Mouse (Mus musculus): Measurements from ENCODE around the gene Nlgn1. TPM values are rescaled to one million over a fixed set of nuclear protein-coding genes. Genes with fewer than 3 reads are reported as not detected.
A peak's percentile ranks its signal among the peaks of the same experiment; 100 is the strongest.

Gene Nlgn1
- polyA plus RNA-seq, 1 experiment from 2014 or later = 1.6 TPM

GRCm38 (mm10) chr3:25858384-25858783 lies 473.9 kb downstream of the Nlgn1 start:
- H3K4me3 ChIP-seq (replicated peaks; ENCODE audit: low read length) = no peak overlapping the region
- no peak overlapping the region for H3K4me2 ChIP-seq (ENCODE audit: low read depth, low read length)
- no peaks in the 10 kb centered on the region for H3K9me3 ChIP-seq (replicated peaks; ENCODE audit: control insufficient read depth, low read length)
- no peaks in the 10 kb centered on the region for H3K4me1 ChIP-seq (ENCODE audit: control insufficient read depth, insufficient read depth, low read length)
- ATAC-seq (ENCODE audit: insufficient read depth, low FRiP score) = no peak
- H3K27ac ChIP-seq (ENCODE audit: low read length) = no peak overlapping the region
- H3K27me3 ChIP-seq (ENCODE audit: control insufficient read depth, insufficient read depth, low read length) = no peaks in the 10 kb centered on the region
- no peaks in the 10 kb centered on the region for H3K36me3 ChIP-seq (ENCODE audit: control insufficient read depth, insufficient read depth, low read length)
- H3K9ac ChIP-seq (ENCODE audit: low read length) = no peak overlapping the region

GRCm38 (mm10) chr3:25844686-25845462 lies 487.4 kb downstream of the Nlgn1 start:
- H3K4me1 ChIP-seq (ENCODE audit: control insufficient read depth, insufficient read depth, low read length) = no peaks in the 10 kb centered on the region

GRCm38 (mm10) chr3:25830237-25830636 lies 502.0 kb downstream of the Nlgn1 start:
- Histone ChIP-seq H3K9me3 (replicated peaks; ENCODE audit: control insufficient read depth, low read length) (no peaks in the 10 kb centered on the region), H3K27ac (ENCODE audit: low read length) (no peak overlapping the region), H3K36me3 (ENCODE audit: control insufficient read depth, insufficient read depth, low read length) (no peaks in the 10 kb centered on the region), H3K27me3 (ENCODE audit: control insufficient read depth, insufficient read depth, low read length) (no peaks in the 10 kb centered on the region), H3K4me3 (replicated peaks; ENCODE audit: low read length) (no peak overlapping the region), H3K4me2 (ENCODE audit: low read depth, low read length) (no peak overlapping the region), H3K9ac (ENCODE audit: low read length) (no peak overlapping the region), H3K4me1 (ENCODE audit: control insufficient read depth, insufficient read depth, low read length) (no peaks in the 10 kb centered on the region)
- ATAC-seq (ENCODE audit: insufficient read depth, low FRiP score) = no peak
- WGBS = 75% methylated on average over 2 of the region's 2 CpGs

More at GRCm38 (mm10) chr3:25844686-25845462, 487.4 kb downstream of the Nlgn1 start:
- H3K27ac ChIP-seq (ENCODE audit: low read length) = no peak overlapping the region
- ATAC-seq (ENCODE audit: insufficient read depth, low FRiP score) = no peak
- no peaks in the 10 kb centered on the region for H3K9me3 ChIP-seq (replicated peaks; ENCODE audit: control insufficient read depth, low read length)
- H3K36me3 ChIP-seq (ENCODE audit: control insufficient read depth, insufficient read depth, low read length) = no peaks in the 10 kb centered on the region
- H3K4me3 ChIP-seq (replicated peaks; ENCODE audit: low read length) = no peak overlapping the region
- H3K4me2 ChIP-seq (ENCODE audit: low read depth, low read length) = no peak overlapping the region
- WGBS = 82% methylated on average over 7 of the region's 7 CpGs
- no peak overlapping the region for H3K9ac ChIP-seq (ENCODE audit: low read length)
- no peaks in the 10 kb centered on the region for H3K27me3 ChIP-seq (ENCODE audit: control insufficient read depth, insufficient read depth, low read length)

GRCm38 (mm10) chr3:25813368-25813767 lies 518.9 kb downstream of the Nlgn1 start:
- no peak for ATAC-seq (ENCODE audit: insufficient read depth, low FRiP score)
- no peaks in the 10 kb centered on the region for H3K27me3 ChIP-seq (ENCODE audit: control insufficient read depth, insufficient read depth, low read length)
- no peak overlapping the region for H3K4me3 ChIP-seq (replicated peaks; ENCODE audit: low read length)
- no peaks in the 10 kb centered on the region for H3K9me3 ChIP-seq (replicated peaks; ENCODE audit: control insufficient read depth, low read length)
- no peak overlapping the region for H3K27ac ChIP-seq (ENCODE audit: low read length)
- no peaks in the 10 kb centered on the region for H3K36me3 ChIP-seq (ENCODE audit: control insufficient read depth, insufficient read depth, low read length)
- no peaks in the 10 kb centered on the region for H3K4me1 ChIP-seq (ENCODE audit: control insufficient read depth, insufficient read depth, low read length)
- WGBS = 92% methylated on average over 3 of the region's 3 CpGs
- no peak overlapping the region for H3K4me2 ChIP-seq (ENCODE audit: low read depth, low read length)
- H3K9ac ChIP-seq (ENCODE audit: low read length) = no peak overlapping the region

GRCm38 (mm10) chr3:25807559-25807958 lies 524.7 kb downstream of the Nlgn1 start:
- Histone ChIP-seq H3K4me1 (ENCODE audit: control insufficient read depth, insufficient read depth, low read length) (no peaks in the 10 kb centered on the region), H3K27me3 (ENCODE audit: control insufficient read depth, insufficient read depth, low read length) (no peaks in the 10 kb centered on the region), H3K9ac (ENCODE audit: low read length) (no peak overlapping the region), H3K9me3 (replicated peaks; ENCODE audit: control insufficient read depth, low read length) (no peaks in the 10 kb centered on the region), H3K27ac (ENCODE audit: low read length) (no peak overlapping the region), H3K4me2 (ENCODE audit: low read depth, low read length) (no peak overlapping the region), H3K4me3 (replicated peaks; ENCODE audit: low read length) (no peak overlapping the region), H3K36me3 (ENCODE audit: control insufficient read depth, insufficient read depth, low read length) (no peaks in the 10 kb centered on the region)
- ATAC-seq (ENCODE audit: insufficient read depth, low FRiP score) = peak; percentile 17; the same call in 1 of the 2 replicates
- 31% methylated on average over 3 of the region's 3 CpGs for whole genome bisulfite sequencing

GRCm38 (mm10) chr3:25781651-25782050 lies 550.6 kb downstream of the Nlgn1 start:
- Histone ChIP-seq H3K27ac (ENCODE audit: low read length) (no peak overlapping the region), H3K36me3 (ENCODE audit: control insufficient read depth, insufficient read depth, low read length) (no peaks in the 10 kb centered on the region), H3K4me2 (ENCODE audit: low read depth, low read length) (no peak overlapping the region), H3K9me3 (replicated peaks; ENCODE audit: control insufficient read depth, low read length) (no peaks in the 10 kb centered on the region), H3K27me3 (ENCODE audit: control insufficient read depth, insufficient read depth, low read length) (no peaks in the 10 kb centered on the region), H3K4me1 (ENCODE audit: control insufficient read depth, insufficient read depth, low read length) (no peaks in the 10 kb centered on the region), H3K9ac (ENCODE audit: low read length) (no peak overlapping the region), H3K4me3 (replicated peaks; ENCODE audit: low read length) (no peak overlapping the region)
- 78% methylated on average over 2 of the region's 2 CpGs for WGBS
- ATAC-seq (ENCODE audit: insufficient read depth, low FRiP score) = no peak

GRCm38 (mm10) chr3:25775437-25775836 lies 556.8 kb downstream of the Nlgn1 start:
- Histone ChIP-seq H3K4me2 (ENCODE audit: low read depth, low read length) (no peak overlapping the region), H3K4me3 (replicated peaks; ENCODE audit: low read length) (no peak overlapping the region), H3K36me3 (ENCODE audit: control insufficient read depth, insufficient read depth, low read length) (no peaks in the 10 kb centered on the region), H3K4me1 (ENCODE audit: control insufficient read depth, insufficient read depth, low read length) (no peaks in the 10 kb centered on the region), H3K9me3 (replicated peaks; ENCODE audit: control insufficient read depth, low read length) (no peaks in the 10 kb centered on the region), H3K9ac (ENCODE audit: low read length) (no peak overlapping the region), H3K27ac (ENCODE audit: low read length) (no peak overlapping the region), H3K27me3 (ENCODE audit: control insufficient read depth, insufficient read depth, low read length) (no peaks in the 10 kb centered on the region)
- no peak for ATAC-seq (ENCODE audit: insufficient read depth, low FRiP score)
- 68% methylated on average over 6 of the region's 6 CpGs for WGBS

- H3K4me2 ChIP-seq (ENCODE audit: low read depth, low read length) = no peak overlapping the region
- WGBS = 51% methylated on average over 4 of the region's 4 CpGs
- H3K36me3 ChIP-seq (ENCODE audit: control insufficient read depth, insufficient read depth, low read length) = no peaks in the 10 kb centered on the region
- no peak overlapping the region for H3K4me3 ChIP-seq (replicated peaks; ENCODE audit: low read length)
- H3K27ac ChIP-seq (ENCODE audit: low read length) = no peak overlapping the region
- no peak overlapping the region for H3K9ac ChIP-seq (ENCODE audit: low read length)
- no peaks in the 10 kb centered on the region for H3K27me3 ChIP-seq (ENCODE audit: control insufficient read depth, insufficient read depth, low read length)
- H3K4me1 ChIP-seq (ENCODE audit: control insufficient read depth, insufficient read depth, low read length) = no peaks in the 10 kb centered on the region
- no peak for ATAC-seq (ENCODE audit: insufficient read depth, low FRiP score)
- H3K9me3 ChIP-seq (replicated peaks; ENCODE audit: control insufficient read depth, low read length) = no peaks in the 10 kb centered on the region
These were observed 558.4 kb downstream of the Nlgn1 start for GRCm38 (mm10) chr3:25773908-25774307.

- H3K9ac ChIP-seq (ENCODE audit: low read length) = no peak overlapping the region
- no peak overlapping the region for H3K4me3 ChIP-seq (replicated peaks; ENCODE audit: low read length)
- no peaks in the 10 kb centered on the region for H3K4me1 ChIP-seq (ENCODE audit: control insufficient read depth, insufficient read depth, low read length)
- H3K4me2 ChIP-seq (ENCODE audit: low read depth, low read length) = no peak overlapping the region
- H3K27me3 ChIP-seq (ENCODE audit: control insufficient read depth, insufficient read depth, low read length) = no peaks in the 10 kb centered on the region
- no peaks in the 10 kb centered on the region for H3K9me3 ChIP-seq (replicated peaks; ENCODE audit: control insufficient read depth, low read length)
- H3K36me3 ChIP-seq (ENCODE audit: control insufficient read depth, insufficient read depth, low read length) = no peaks in the 10 kb centered on the region
- no peak overlapping the region for H3K27ac ChIP-seq (ENCODE audit: low read length)
- no peak for ATAC-seq (ENCODE audit: insufficient read depth, low FRiP score)
These were observed 558.8 kb downstream of the Nlgn1 start for GRCm38 (mm10) chr3:25773467-25773866.
